Mouse (Mus musculus) liver, embryonic 14.5 days (tissue): ENCODE measurements around the gene Gamt. TPM values are rescaled to one million over a fixed set of nuclear protein-coding genes. Genes with fewer than 3 reads are reported as not detected.

Experiments
- ATAC-seq: fragments of 200-750 bp; cut with Nextera tagmentation; 2 replicates; pipeline ENCODE4 v1.8.0; 2017; ENCODE audit warnings: moderate number of reproducible peaks, mild to moderate bottlenecking, moderate library complexity; ENCODE audit not compliant: insufficient read depth
- DNase-seq, 3 experiments: peaks; one replicate each; pipeline ENCODE4 v3.0.0-alpha.2; 2012 to 2013; ENCODE audit warnings: low read depth in 3 of 3, low spot score in 3 of 3
- H3K27ac ChIP-seq: fragments of 300-500 bp; sonication (generic); 2 replicates; pipeline ENCODE4 v1.5.1; 2014; ENCODE audit warnings: moderate library complexity, mild to moderate bottlenecking, control low read depth, inconsistent platforms
- H3K27me3 ChIP-seq: fragments of 300-500 bp; sonication (generic); 2 replicates; pipeline ENCODE4 v1.6.1; 2014; ENCODE audit warnings: mild to moderate bottlenecking, low read length, moderate library complexity; ENCODE audit not compliant: control insufficient read depth, insufficient read depth
- H3K36me3 ChIP-seq: fragments of 300-500 bp; sonication (generic); replicated peaks from 2 replicates; pipeline ENCODE4 v1.6.1; 2014; ENCODE audit warnings: low read depth; ENCODE audit not compliant: control insufficient read depth, insufficient read depth
- H3K4me1 ChIP-seq, 2 experiments: fragments of 200-500 bp in 1 of 2; fragments of 300-500 bp in 1 of 2; sonication (generic) in 1 of 2; replicated peaks; 2 replicates each; pipeline ENCODE4 v1.6.1; 2012 to 2014; ENCODE audit warnings: antibody characterized with exemption in 1 of 2, inconsistent platforms in 1 of 2, low read length in 1 of 2; ENCODE audit not compliant: control insufficient read depth in 2 of 2, insufficient read depth in 2 of 2
- H3K4me2 ChIP-seq: fragments of 300-500 bp; sonication (generic); 2 replicates; pipeline ENCODE4 v1.6.1; 2014; ENCODE audit warnings: low read depth, mild to moderate bottlenecking, control low read depth, moderate library complexity
- H3K4me3 ChIP-seq, 2 experiments: fragments of 200-500 bp in 1 of 2; fragments of 300-500 bp in 1 of 2; sonication (generic) in 1 of 2; 2 replicates each; pipeline ENCODE4 v1.5.1; 2012 to 2014; ENCODE audit warnings: low read depth in 2 of 2, low read length in 2 of 2, mild to moderate bottlenecking in 2 of 2, control low read depth in 1 of 2, inconsistent platforms in 1 of 2, moderate library complexity in 1 of 2; ENCODE audit not compliant: insufficient read depth in 1 of 2
- H3K9ac ChIP-seq: fragments of 300-500 bp; sonication (generic); replicated peaks from 2 replicates; pipeline ENCODE4 v1.6.1; 2014; ENCODE audit warnings: mild to moderate bottlenecking, control low read depth, moderate library complexity
- H3K9me3 ChIP-seq: fragments of 300-500 bp; sonication (generic); 2 replicates; pipeline ENCODE4 v1.6.1; 2016; ENCODE audit warnings: low read length, mixed read lengths; ENCODE audit not compliant: control insufficient read depth
- CTCF ChIP-seq: IDR thresholded peaks from 2 replicates; pipeline ENCODE4 v1.5.1; 2016; ENCODE audit warnings: antibody characterized with exemption, low read depth, control low read depth
- EP300 ChIP-seq: IDR thresholded peaks from 2 replicates; pipeline ENCODE4 v1.6.1; 2016; ENCODE audit warnings: antibody characterized with exemption, low read depth
- WGBS: fragments of 180-500 bp; shearing (Covaris S2); extraction: QIAGEN DNeasy Blood & Tissue Kit; methylation state at CpG from one replicate; pipeline ENCODE4 v1.1.7; 2014; ENCODE audit not compliant: insufficient replicate concordance; 5-methylcytosine and 5-hydroxymethylcytosine counted together
- polyA plus RNA-seq, 2 experiments: library from polyadenylated mRNA; depleted of rRNA in 1 of 2; stranded (reverse) in 1 of 2; unstranded in 1 of 2; fragments of >200 nt; fragmentation: Nextera tagmentation in 1 of 2; extraction: Ambion mirVana in 1 of 2; gene quantifications; 2 replicates each; pipeline versions ENCODE4 v1.2.1 to v1.2.3; 2012 to 2014

Gamt gene
- polyA plus RNA-seq, 2 experiments: 41.4 to 64.9 TPM

DNA sequence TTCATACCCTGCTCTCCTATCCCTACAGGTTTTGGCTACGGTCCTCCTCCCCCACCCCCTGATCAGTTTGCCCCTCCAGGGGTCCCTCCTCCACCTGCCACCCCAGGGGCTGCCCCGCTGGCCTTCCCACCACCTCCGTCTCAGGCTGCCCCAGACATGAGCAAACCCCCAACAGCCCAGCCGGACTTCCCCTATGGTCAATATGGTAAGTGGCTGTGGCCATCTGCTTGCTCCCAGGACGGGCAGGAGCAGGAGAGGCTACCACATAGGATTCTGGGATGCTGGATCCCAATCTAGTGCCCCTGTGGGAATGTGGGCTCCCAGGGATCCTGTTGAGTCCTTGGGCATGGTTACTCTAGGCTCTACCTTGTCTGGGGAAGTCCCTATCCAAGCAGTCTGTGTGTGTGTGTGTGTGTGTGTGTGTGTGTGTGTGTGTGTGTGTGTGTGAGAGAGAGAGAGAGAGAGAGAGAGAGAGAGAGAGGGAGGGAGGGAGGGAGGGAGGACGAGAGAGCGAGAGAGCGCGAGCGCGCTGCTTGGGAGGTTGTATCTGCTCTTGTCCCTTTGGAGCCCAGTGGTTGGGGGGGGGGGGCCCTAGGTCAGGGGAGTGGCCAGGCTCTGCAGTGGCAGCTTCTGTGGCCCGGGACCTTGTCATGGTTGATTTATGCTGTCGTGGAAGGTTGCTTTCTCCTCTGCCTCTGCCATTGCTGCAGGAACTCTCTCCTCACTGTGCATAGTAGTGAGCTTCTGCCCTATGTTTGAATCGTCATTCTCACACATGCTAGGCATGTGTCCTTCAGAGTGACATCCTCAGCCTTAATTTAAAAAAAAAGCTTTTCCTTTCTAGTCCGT is 24.6 kb upstream of the Gamt start:
- TF ChIP-seq CTCF (no peak), EP300 (no peak)
- 79% methylated on average over 10 of the region's 15 CpGs for WGBS
- H3K4me3 ChIP-seq: no peak overlapping the region
- no peak overlapping the region for H3K27ac ChIP-seq
- H3K9me3 ChIP-seq: no peaks in the 10 kb centered on the region
- peaks cover 65% of the 10 kb centered on the region for H3K36me3 ChIP-seq
- no peaks in the 10 kb centered on the region for H3K27me3 ChIP-seq
- H3K4me1 ChIP-seq: no peaks in the 10 kb centered on the region
- no peak overlapping the region for H3K4me2 ChIP-seq
- DNase-seq (no peak), ATAC-seq (no peak)
- no peak overlapping the region for H3K9ac ChIP-seq

DNA sequence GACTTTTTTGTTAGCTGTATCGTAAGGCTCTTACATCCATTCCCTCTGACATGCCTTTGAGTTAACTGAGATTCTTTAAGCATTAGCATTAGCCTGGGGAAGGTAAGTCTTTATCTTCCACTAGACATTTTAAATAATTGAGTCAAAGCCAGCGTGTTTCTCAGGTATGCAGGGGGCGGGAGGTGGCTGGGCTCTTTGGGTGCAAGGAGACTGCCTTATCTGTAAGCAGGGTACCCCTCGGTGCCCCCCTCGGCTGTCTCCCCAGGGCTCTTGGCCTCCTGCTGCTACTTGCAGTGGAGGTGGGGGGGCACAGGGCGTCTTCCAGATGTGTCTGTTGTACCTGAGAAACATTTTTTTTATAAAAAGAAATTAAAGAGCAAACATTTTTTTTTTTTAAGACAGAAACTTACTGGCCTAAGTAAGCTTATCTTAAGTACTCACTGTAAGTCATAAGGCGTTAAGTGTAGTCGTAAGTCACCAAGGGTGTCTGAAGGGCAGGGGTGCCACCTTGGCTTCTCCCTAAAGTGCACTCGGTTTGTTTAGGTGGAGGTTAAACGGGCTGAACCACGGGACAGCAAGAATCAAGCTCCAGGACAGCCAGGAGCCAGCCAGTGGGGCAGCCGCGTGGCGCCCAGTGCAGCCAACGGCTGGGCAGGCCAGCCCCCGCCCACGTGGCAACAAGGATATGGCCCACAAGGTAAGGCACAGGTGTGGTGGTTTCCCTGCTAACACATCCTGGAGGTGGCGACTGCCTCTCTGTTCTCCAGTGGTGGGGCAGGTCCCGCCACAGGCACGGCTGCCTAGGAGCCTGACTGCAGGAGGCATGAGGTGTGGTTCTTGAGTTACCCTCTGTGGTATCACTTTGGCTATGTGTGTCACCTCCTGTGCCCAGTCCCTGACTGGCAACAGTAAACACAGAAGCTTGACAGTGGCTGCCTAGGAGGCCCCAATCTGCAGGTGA is 21.9 kb upstream of the Gamt start:
- H3K27ac ChIP-seq: no peak overlapping the region
- H3K4me3 ChIP-seq: no peak overlapping the region
- no peak for DNase-seq
- H3K9me3 ChIP-seq: no peaks in the 10 kb centered on the region
- no peaks in the 10 kb centered on the region for H3K27me3 ChIP-seq
- H3K36me3 ChIP-seq: peaks cover 85% of the 10 kb centered on the region
- H3K4me1 ChIP-seq: no peaks in the 10 kb centered on the region
- no peak overlapping the region for H3K4me2 ChIP-seq
- WGBS: 80% methylated on average over 20 of the region's 20 CpGs
- no peak for TF ChIP-seq CTCF
- TF ChIP-seq EP300: no peak
- no peak for ATAC-seq
- no peak overlapping the region for H3K9ac ChIP-seq

DNA sequence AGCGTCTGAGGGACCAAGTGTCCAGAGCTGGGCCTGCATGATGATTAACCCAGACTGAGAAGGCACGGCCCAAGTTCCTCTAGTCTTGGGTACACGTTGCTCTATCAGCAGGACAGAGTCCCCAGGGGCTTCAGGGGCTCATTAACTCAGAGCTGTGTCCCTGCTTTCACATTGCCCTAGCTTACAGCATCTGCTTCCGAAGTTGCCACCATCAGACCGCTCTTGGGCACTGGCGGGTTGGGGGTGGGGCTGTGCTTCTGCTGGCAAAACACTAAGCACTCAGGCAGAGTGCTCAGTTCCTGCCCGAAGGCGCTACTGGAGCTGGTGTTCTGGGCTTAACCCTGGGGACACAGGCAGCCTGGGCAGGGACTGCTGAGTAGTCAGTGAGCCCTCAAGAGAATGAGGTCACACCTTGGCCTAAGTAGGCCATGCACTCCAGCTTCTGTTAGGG is 21.1 kb upstream of the Gamt start:
- Histone ChIP-seq H3K9me3 (no peaks in the 10 kb centered on the region), H3K4me1 (no peaks in the 10 kb centered on the region), H3K4me3 (no peak overlapping the region), H3K9ac (no peak overlapping the region), H3K27ac (no peak overlapping the region), H3K36me3 (peaks cover 87% of the 10 kb centered on the region), H3K27me3 (no peaks in the 10 kb centered on the region), H3K4me2 (no peak overlapping the region)
- ATAC-seq (no peak), DNase-seq (no peak)
- no peak for TF ChIP-seq CTCF
- TF ChIP-seq EP300: no peak
- WGBS: 78% methylated on average over 8 of the region's 8 CpGs

DNA sequence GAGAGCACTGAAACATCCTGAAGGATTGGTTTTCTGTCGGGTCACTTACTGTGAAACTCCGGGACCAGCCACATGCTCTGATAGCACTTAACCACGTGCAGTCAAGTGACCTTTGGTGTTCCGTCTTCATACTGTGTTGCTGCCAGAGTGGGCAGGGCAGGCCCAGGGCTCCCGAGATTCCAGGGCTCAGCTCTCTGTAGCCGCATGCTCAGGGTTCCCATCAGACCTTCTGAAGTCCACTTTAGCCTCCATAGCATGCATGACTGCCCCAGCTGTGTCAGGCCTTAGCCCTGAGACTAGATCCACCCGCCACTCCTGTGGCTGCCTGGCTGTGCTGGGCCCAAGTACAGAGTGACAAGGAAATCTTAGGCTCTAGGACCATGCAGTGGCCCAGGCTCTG is 20.5 kb upstream of the Gamt start:
- Histone ChIP-seq H3K4me2 (no peak overlapping the region), H3K27me3 (no peaks in the 10 kb centered on the region), H3K9ac (no peak overlapping the region), H3K4me1 (no peaks in the 10 kb centered on the region), H3K36me3 (peaks cover 87% of the 10 kb centered on the region), H3K9me3 (no peaks in the 10 kb centered on the region), H3K27ac (no peak overlapping the region), H3K4me3 (no peak overlapping the region)
- TF ChIP-seq EP300: no peak
- TF ChIP-seq CTCF: no peak
- DNase-seq: no peak
- no peak for ATAC-seq
- 85% methylated on average over 7 of the region's 7 CpGs for WGBS

DNA sequence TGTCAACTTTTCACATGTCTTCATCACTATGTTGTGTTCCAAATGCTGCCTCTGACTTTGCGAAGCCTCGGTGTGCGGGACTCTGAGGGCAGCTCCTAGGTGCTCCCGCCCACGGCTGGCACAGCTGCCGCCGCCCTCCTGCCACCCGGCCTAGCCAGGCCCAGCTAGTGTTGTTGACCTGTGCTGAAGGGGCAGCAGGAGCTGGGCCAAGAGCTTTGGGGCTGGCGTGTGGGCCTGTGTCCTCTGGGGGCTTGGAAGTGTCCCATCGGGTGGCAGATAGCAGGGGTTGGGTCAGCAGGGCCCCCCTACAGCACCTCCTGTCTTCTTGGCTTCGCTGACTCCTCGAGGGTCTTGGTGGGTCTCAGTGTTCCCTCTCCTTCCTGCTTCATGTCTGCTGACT is 18.5 kb upstream of the Gamt start:
- Histone ChIP-seq H3K27ac (no peak overlapping the region), H3K4me1 (no peaks in the 10 kb centered on the region), H3K27me3 (no peaks in the 10 kb centered on the region), H3K4me2 (no peak overlapping the region), H3K9me3 (no peaks in the 10 kb centered on the region), H3K36me3 (peaks cover 89% of the 10 kb centered on the region), H3K4me3 (no peak overlapping the region), H3K9ac (no peak overlapping the region)
- no peak for DNase-seq
- ATAC-seq: no peak
- 89% methylated on average over 12 of the region's 12 CpGs for WGBS
- no peak for TF ChIP-seq CTCF
- TF ChIP-seq EP300: no peak
